Mouse (Mus musculus): ENCODE data around the gene Wwc1.

GRCm38 (mm10) chr11:35844299-35844698, 136.0 kb downstream of the Wwc1 start:
- TF ChIP-seq POLR2A (IDR thresholded peaks at IDR 0.05; ENCODE audit: low read depth, low read length), result no peak
- TF ChIP-seq CTCF (IDR thresholded peaks at IDR 0.05; ENCODE audit: borderline replicate concordance, insufficient read depth, low read length), result no peak

All from embryonic fibroblast, embryonic 13.5 days (primary cell).